Comparison of ENCODE assay signal across 16 mouse cellular contexts in genomic region chr12:24933206-24933775, GRCm38 (mm10). TPM values are rescaled to one million over a fixed set of nuclear protein-coding genes. Genes with fewer than 3 reads are reported as not detected.
DNase-seq lines count a peak whose midpoint lies in the region; ATAC-seq and TF ChIP-seq lines count a peak whose summit lies in the region.
"Had no signal": no experiment of that assay in that cellular context is flagged by ENCODE, and none has a peak within 500 bp of the region (broad histone marks: within the 10 kb centered on the region; RNA-seq: fewer than 3 reads in every experiment).

No protein-coding gene starts in this region.

- no peak overlapping the region; the same call in 1 of the 2 replicates for H3K9ac ChIP-seq in heart, embryonic 13.5 days
- H3K9ac ChIP-seq: embryonic facial prominence, embryonic 12.5 days; forebrain, postnatal 0 days had no signal

- peak overlapping the region; percentile 53; the same call in 1 of the 2 replicates for H3K27ac ChIP-seq in heart, embryonic 13.5 days (replicated peaks)
- H3K27ac ChIP-seq in olfactory bulb, adult 2 months (ENCODE audit: insufficient read depth, low read depth, low read length), result peak overlapping the region; percentile 71; the same call in 1 of the 2 replicates
- H3K27ac ChIP-seq: embryonic facial prominence, embryonic 12.5 days had no signal

- 0 out of 2 replicates have a peak, but pooled peaks cover 7% of the 10 kb centered on the region for H3K36me3 ChIP-seq in heart, embryonic 13.5 days

- ATAC-seq in heart, embryonic 13.5 days (ENCODE audit: extremely low read depth, insufficient number of reproducible peaks, low FRiP score, low TSS enrichment), result no peak
- ATAC-seq: forebrain, postnatal 0 days had no signal

- WGBS in heart, embryonic 13.5 days, result 83% methylated on average over 1 of the region's 1 CpGs
- 74% methylated on average over 1 of the region's 1 CpGs for WGBS in olfactory bulb, adult 2 months

- H3K4me3 ChIP-seq in heart, embryonic 13.5 days, result no peak overlapping the region
- H3K4me3 ChIP-seq in olfactory bulb, adult 2 months (ENCODE audit: insufficient read depth, low read depth, low read length), result no peak overlapping the region
- H3K4me3 ChIP-seq: embryonic facial prominence, embryonic 12.5 days had no signal

- peak; percentile 48 for DNase-seq in adrenal gland, adult 2 months
- no peak for DNase-seq in adrenal gland, adult 18-20 months (ENCODE audit: low spot score in 2 of 2)
- DNase-seq in heart, postnatal 10 days, result no peak
- DNase-seq in ovary, postnatal 36 days (ENCODE audit: low spot score), result peak; percentile 41
- no peak for DNase-seq in ovary, postnatal 10 days (ENCODE audit: low spot score)
- no peak for DNase-seq in left cerebral cortex, adult 11 months (ENCODE audit: low spot score)
- DNase-seq: cerebellum, adult 9-11 months; forebrain, postnatal 0 days; gastrocnemius, postnatal 10 days; heart, postnatal 14 days; kidney, adult 9 months; lung, adult 18-20 months; thymus, postnatal 36 days had no signal

- H3K27me3 ChIP-seq in heart, embryonic 13.5 days (replicated peaks), result no peaks in the 10 kb centered on the region
- H3K27me3 ChIP-seq: embryonic facial prominence, embryonic 12.5 days had no signal

- intact Hi-C loops in heart, postnatal 10 days (cut with DNase I), result no loop called here

- TF ChIP-seq POLR2A in olfactory bulb, adult 2 months (IDR thresholded peaks at IDR 0.05; ENCODE audit: insufficient read depth, low read depth, low read length), result no peak

- H3K9me3 ChIP-seq in heart, embryonic 13.5 days, result no peaks in the 10 kb centered on the region
- H3K9me3 ChIP-seq: embryonic facial prominence, embryonic 12.5 days had no signal

- TF ChIP-seq CTCF in olfactory bulb, adult 2 months (IDR thresholded peaks at IDR 0.05; ENCODE audit: insufficient read depth, low read depth, low read length), result no peak

- no peak overlapping the region for H3K4me2 ChIP-seq in heart, embryonic 13.5 days
- H3K4me2 ChIP-seq: embryonic facial prominence, embryonic 12.5 days had no signal

- H3K4me1 ChIP-seq in heart, embryonic 13.5 days, result peaks cover 44% of the 10 kb centered on the region
- peaks cover 15% of the 10 kb centered on the region for H3K4me1 ChIP-seq in olfactory bulb, adult 2 months (ENCODE audit: control insufficient read depth, insufficient read depth, low read length)
- H3K4me1 ChIP-seq: embryonic facial prominence, embryonic 12.5 days had no signal

RNA-seq across cellular contexts. Expression of gene Kidins220, which starts 41.4 kb away (rescaled TPM):
- 100 to 1,000 TPM in 1 of 2 experiments, 10 to 100 TPM in 1; 90.9 to 111 TPM for total RNA-seq in adrenal gland, adult 2 months (2021)
- 89.9 and 112 TPM in 2 replicates for polyA plus RNA-seq in adrenal gland, adult 2 months (2012; rRNA removed)
- total RNA-seq in adrenal gland, adult 18-20 months (2021), result 10 to 100 TPM; 75.4 to 97.5 TPM
- 28.2 and 30.1 TPM in 2 replicates for polyA plus RNA-seq in heart, embryonic 13.5 days (2015; fragmentation: Nextera tagmentation; extraction: Ambion mirVana)
- 100 to 1,000 TPM; 106 to 116 TPM for total RNA-seq in heart, postnatal 10 days (2021)
- polyA plus RNA-seq in olfactory bulb, adult 2 months (2012; ENCODE audit: insufficient read depth, insufficient read length, low replicate concordance, missing spikeins), result 235 and 458 TPM in 2 replicates

Comparison
In these comparisons a context has a peak if more than half of its experiments do, and no peak if none do; other contexts are left out.
1. DNase-seq: peak in adrenal gland, adult 2 months (single experiment) and ovary, postnatal 36 days (single experiment); none in adrenal gland, adult 18-20 months (0 of 2), heart, postnatal 10 days (0 of 2), ovary, postnatal 10 days (single experiment) and left cerebral cortex, adult 11 months (single experiment).